Mouse (Mus musculus) forebrain, embryonic 15.5 days (tissue): Measurements from ENCODE around the gene Fth1. TPM values are rescaled to one million over a fixed set of nuclear protein-coding genes. Genes with fewer than 3 reads are reported as not detected.
"Not testable (repeated sequence)": the region's sequence is repeated elsewhere in the genome, so short reads cannot be mapped to it uniquely, and the experiment has no call there.

Experiments
- ATAC-seq: fragments of 200-750 bp; cut with Nextera tagmentation; replicated peaks from 2 replicates; pipeline ENCODE4 v1.8.0; 2017; ENCODE audit warnings: mild to moderate bottlenecking, moderate TSS enrichment, moderate library complexity
- H3K27ac ChIP-seq: fragments of 300-500 bp; sonication (generic); replicated peaks from 2 replicates; pipeline ENCODE4 v1.5.1; 2015; ENCODE audit warnings: mild to moderate bottlenecking, inconsistent platforms
- H3K27me3 ChIP-seq: fragments of 300-500 bp; sonication (generic); 2 replicates; pipeline ENCODE4 v1.6.1; 2015; ENCODE audit warnings: inconsistent platforms
- H3K36me3 ChIP-seq: fragments of 300-500 bp; sonication (generic); 2 replicates; pipeline ENCODE4 v1.6.1; 2015; ENCODE audit warnings: mild to moderate bottlenecking, inconsistent platforms
- H3K4me1 ChIP-seq: fragments of 300-500 bp; sonication (generic); 2 replicates; pipeline ENCODE4 v1.6.1; 2015; ENCODE audit warnings: inconsistent platforms
- H3K4me2 ChIP-seq: fragments of 300-500 bp; sonication (generic); replicated peaks from 2 replicates; pipeline ENCODE4 v1.6.1; 2015; ENCODE audit warnings: mild to moderate bottlenecking, inconsistent platforms
- H3K4me3 ChIP-seq: fragments of 300-500 bp; sonication (generic); 2 replicates; pipeline ENCODE4 v1.5.1; 2015; ENCODE audit warnings: mild to moderate bottlenecking, inconsistent platforms
- H3K9ac ChIP-seq: fragments of 300-500 bp; sonication (generic); replicated peaks from 2 replicates; pipeline ENCODE4 v1.6.1; 2015; ENCODE audit warnings: mild to moderate bottlenecking, inconsistent platforms
- H3K9me3 ChIP-seq: fragments of 300-500 bp; sonication (generic); 2 replicates; pipeline ENCODE4 v1.6.1; 2016; ENCODE audit warnings: inconsistent platforms
- WGBS: fragments of 180-500 bp; shearing (Covaris S2); methylation state at CpG from one replicate; pipeline ENCODE4 v1.1.7; 2015; ENCODE audit warnings: mixed read lengths; 5-methylcytosine and 5-hydroxymethylcytosine counted together
- polyA plus RNA-seq: library from polyadenylated mRNA; unstranded; fragments of >200 nt; fragmentation: Nextera tagmentation; extraction: Ambion mirVana; gene quantifications from 2 replicates; pipeline ENCODE4 v1.2.1, GENCODE M21; 2015

The Fth1 gene
- polyA plus RNA-seq, 1 experiment from 2014 or later: 1,516 TPM

DNA sequence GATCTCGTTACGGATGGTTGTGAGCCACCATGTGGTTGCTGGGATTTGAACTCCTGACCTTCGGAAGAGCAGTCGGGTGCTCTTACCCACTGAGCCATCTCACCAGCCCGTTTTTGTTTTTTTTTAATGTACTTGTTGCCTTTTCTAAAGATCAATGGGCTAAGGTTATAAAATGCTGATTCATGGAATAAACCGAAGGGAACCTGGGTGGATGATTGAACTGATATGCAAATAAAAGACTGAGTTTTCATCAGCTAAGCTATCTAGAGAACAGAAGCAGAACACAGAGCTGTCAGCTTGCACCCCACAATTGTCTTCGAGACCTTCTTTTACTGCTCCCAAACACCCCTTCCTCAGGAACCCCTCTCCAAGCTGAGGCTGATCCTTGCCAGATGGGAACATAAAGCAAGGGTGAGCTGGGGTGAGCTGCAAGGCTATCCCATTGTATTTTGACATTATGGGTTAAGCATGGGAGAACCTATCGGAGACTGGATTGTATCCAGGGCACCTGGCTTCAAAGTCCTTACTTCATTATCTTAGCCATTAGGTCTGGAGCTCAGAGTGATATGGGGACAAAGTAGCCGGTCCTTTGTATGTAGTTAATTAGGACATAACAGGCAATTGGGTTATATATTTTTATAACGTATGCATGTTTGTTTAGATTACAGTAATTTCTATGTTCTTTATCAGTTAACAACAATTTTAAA is 12.2 kb upstream of the Fth1 start:
- H3K4me3 ChIP-seq: no peak overlapping the region
- no peaks in the 10 kb centered on the region for H3K36me3 ChIP-seq
- H3K4me2 ChIP-seq: no peak overlapping the region
- H3K9me3 ChIP-seq: no peaks in the 10 kb centered on the region
- no peak overlapping the region for H3K27ac ChIP-seq
- no peak for ATAC-seq
- H3K9ac ChIP-seq: no peak overlapping the region
- no peaks in the 10 kb centered on the region for H3K27me3 ChIP-seq
- H3K4me1 ChIP-seq: no peaks in the 10 kb centered on the region
- 84% methylated on average over 10 of the region's 10 CpGs for WGBS

DNA sequence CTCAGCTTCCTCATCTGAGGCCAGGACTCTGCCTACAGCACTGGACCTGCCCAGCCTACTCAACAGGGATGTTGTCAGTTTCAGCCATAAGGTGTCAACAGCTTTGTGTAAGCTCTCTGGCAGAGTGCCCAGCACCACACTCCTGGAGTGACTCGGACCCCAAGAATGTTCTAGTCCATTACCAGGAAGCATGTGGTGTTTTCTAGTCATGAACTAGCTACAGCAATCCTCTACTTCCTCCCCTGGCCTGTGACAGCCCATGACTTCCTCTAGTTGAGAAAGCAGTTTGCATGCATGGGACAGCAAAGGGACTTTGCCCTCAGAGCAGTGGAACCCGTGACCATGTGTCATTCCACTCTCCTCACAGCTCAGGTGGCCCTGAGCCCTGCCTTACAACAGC is 5.5 kb upstream of the Fth1 start:
- H3K4me3 ChIP-seq, H3K36me3 ChIP-seq, ATAC-seq, H3K4me1 ChIP-seq, H3K27me3 ChIP-seq, H3K9ac ChIP-seq, H3K27ac ChIP-seq, H3K4me2 ChIP-seq, H3K9me3 ChIP-seq: not testable (repeated sequence)
- 64% methylated on average over 2 of the region's 2 CpGs for WGBS

DNA sequence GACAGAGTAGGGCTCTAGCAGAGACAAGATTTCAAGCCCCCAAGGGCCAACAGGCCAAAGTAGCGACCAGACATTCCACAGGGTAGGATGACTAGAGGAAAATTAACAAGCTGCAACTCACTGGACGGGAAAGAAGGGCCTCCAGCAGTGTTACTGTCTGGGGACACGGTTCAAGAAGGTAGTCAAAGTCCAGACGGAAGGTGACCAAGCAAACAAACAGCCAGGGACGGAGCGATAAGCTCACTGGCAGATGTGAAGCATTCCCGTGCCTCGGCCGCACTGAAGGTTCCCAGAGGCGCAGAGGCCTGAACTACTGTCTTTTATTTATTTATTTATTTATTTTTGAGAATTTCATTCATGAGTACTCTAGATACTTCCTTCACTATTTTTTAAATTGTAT is 3.3 kb upstream of the Fth1 start:
- WGBS: 89% methylated on average over 10 of the region's 10 CpGs

DNA sequence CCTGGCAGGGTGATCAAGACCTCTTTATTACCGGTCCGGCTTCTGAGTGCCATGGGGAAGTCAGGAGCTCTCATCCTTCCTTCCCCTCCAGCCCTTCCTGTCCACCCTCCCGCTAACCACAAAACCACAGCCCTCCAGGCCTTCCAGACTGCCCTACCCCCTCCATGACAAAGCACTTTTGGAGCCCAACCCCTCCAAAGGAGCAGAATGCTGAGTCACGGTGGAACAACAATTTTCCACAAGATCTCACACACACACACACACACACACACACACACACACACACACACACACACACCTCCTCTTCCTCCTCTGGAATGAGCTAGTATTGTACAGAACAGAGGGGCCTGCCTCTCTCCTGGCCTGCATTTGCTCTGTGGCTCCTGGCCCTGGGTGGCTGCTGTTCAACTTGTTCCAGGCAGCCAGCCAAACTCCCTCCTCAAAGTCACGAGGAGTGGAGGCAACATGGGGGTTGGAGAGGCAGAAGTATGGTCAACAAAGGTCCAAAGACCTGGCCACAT is 1.9 kb upstream of the Fth1 start:
- Histone ChIP-seq H3K9me3 (no peaks in the 10 kb centered on the region), H3K27ac (no peak overlapping the region), H3K4me1 (peaks cover 18% of the 10 kb centered on the region), H3K4me3 (no peak overlapping the region), H3K9ac (no peak overlapping the region), H3K4me2 (no peak overlapping the region), H3K27me3 (no peaks in the 10 kb centered on the region), H3K36me3 (no peaks in the 10 kb centered on the region)
- no peak for ATAC-seq
- 64% methylated on average over 5 of the region's 5 CpGs for WGBS

More for the DNA sequence above, 3.3 kb upstream of the Fth1 start:
- Histone ChIP-seq H3K27me3 (no peaks in the 10 kb centered on the region), H3K27ac (no peak overlapping the region), H3K4me2 (no peak overlapping the region), H3K9me3 (no peaks in the 10 kb centered on the region), H3K36me3 (no peaks in the 10 kb centered on the region), H3K4me3 (no peak overlapping the region), H3K4me1 (peaks cover 14% of the 10 kb centered on the region), H3K9ac (no peak overlapping the region)
- ATAC-seq: no peak

DNA sequence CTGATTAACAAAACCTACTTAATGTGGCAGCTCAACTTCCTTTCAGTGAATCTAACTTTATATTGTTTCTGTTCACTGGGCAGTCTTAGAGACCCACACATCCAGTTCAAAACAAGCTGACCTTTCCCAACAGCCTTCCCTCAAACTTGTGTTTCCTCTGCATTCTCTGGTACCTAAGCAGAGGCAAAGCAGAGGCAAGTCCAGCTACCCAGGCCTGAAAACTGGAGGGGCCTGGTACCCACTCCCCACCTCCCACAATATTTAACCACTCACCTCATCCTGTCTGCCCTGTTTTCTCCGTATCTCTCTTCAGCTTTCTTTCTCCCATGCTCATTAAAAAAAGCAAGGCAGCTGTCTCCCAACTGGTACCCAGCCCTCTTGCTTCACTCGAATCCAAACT is 1.2 kb upstream of the Fth1 start:
- Histone ChIP-seq H3K9ac (no peak overlapping the region), H3K4me1 (peaks cover 25% of the 10 kb centered on the region), H3K4me3 (no peak overlapping the region), H3K4me2 (no peak overlapping the region), H3K27ac (no peak overlapping the region), H3K27me3 (no peaks in the 10 kb centered on the region), H3K36me3 (peaks cover under 1% of the 10 kb centered on the region), H3K9me3 (no peaks in the 10 kb centered on the region)
- 79% methylated on average over 2 of the region's 2 CpGs for WGBS
- no peak for ATAC-seq

DNA sequence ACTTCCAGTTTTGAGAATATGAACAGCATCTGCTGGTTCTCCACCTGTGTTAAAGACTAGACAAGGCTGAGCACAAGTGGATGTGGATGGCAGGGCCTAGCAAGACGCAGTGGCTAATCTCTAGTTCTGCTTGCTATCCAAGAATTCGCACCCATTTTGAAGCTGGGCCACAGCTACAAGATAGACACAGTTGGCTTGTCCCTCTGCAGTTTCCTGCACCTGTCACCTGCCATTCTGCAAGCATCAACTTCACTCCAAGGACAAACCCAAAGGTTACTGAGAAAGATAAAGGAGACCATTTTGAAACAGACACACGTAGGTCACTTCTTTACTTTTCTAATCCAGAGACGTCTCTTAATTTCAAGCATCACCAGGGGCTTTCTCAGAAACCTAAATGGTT is 1.2 kb downstream of the Fth1 start:
- H3K27ac ChIP-seq: peak overlapping the region; percentile 94
- peak overlapping the region; percentile 63 for H3K4me3 ChIP-seq
- H3K4me2 ChIP-seq: peak overlapping the region; percentile 59
- no peak for ATAC-seq
- no peaks in the 10 kb centered on the region for H3K9me3 ChIP-seq
- peak overlapping the region; percentile 51; the same call in 1 of the 2 replicates for H3K9ac ChIP-seq
- WGBS: 68% methylated on average over 4 of the region's 4 CpGs
- H3K4me1 ChIP-seq: peaks cover 31% of the 10 kb centered on the region
- H3K27me3 ChIP-seq: no peaks in the 10 kb centered on the region
- peaks cover 20% of the 10 kb centered on the region for H3K36me3 ChIP-seq

DNA sequence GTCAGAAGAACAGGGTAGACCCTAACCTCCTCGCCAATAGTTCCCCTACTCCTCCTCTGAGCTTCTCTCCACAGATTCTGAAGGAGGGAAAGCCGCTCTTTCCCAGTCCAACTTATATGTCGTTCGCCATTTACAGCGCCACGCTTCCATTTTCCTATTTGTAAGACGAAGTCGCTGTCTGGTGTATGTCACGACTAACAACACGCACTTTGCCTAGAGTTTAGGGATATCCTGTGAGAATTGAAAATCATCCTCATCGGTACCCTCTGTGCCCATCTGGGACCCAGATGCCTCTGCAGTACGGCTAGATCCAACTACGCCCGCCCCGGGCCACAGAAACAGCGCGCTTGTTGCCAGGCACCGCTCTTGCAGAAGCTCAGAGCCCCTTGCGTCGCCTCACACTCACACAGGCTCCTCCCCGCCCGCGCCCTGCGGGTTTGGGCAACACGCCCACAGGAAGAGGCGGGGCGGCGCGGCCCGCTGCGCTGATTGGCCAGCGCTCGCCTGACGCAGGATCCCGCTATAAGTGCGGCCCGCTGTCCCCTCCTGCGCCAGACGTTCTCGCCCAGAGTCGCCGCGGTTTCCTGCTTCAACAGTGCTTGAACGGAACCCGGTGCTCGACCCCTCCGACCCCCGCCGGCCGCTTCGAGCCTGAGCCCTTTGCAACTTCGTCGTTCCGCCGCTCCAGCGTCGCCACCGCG is 1.9 kb downstream of the Fth1 start:
- H3K9me3 ChIP-seq: no peaks in the 10 kb centered on the region
- peak overlapping the region; percentile 94 for H3K27ac ChIP-seq
- no peaks in the 10 kb centered on the region for H3K27me3 ChIP-seq
- H3K4me3 ChIP-seq: peak overlapping the region; percentile 63
- peak overlapping the region; percentile 83 for H3K9ac ChIP-seq
- peak; percentile 99 for ATAC-seq
- WGBS: under 1% methylated on average over 59 of the region's 59 CpGs
- H3K36me3 ChIP-seq: peaks cover 20% of the 10 kb centered on the region
- H3K4me2 ChIP-seq: peak overlapping the region; percentile 59
- H3K4me1 ChIP-seq: peaks cover 31% of the 10 kb centered on the region

DNA sequence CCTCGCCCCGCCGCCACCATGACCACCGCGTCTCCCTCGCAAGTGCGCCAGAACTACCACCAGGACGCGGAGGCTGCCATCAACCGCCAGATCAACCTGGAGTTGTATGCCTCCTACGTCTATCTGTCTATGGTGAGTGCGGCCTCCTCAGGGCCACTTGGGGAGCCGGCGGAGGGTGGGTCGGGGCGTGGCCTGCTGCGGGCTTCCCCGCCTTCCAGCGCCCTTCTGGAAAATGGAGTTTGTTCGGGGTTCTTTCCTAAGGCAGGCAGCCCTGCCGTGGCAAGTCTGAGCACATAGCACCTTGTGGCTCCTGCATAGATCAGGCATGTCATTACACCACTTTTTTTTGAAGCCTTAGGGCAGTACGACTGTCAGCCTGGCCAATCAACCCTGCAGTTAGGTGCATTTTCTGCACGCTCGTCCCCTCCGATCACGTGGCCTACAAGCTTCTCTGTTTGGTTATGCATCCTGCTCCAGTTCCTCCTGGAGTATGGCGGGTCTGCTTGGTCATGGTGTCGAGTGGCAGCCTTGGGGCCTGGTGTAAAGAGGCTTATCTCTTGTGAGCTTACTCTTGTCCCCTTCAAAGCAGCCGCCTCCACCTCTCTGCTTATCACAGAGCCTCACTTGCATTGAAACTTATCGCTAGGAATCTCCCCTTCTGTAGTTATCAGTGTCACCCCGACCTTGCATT is 2.6 kb downstream of the Fth1 start:
- Histone ChIP-seq H3K9ac (peak overlapping the region; percentile 83), H3K4me2 (peak overlapping the region; percentile 59), H3K4me1 (peaks cover 31% of the 10 kb centered on the region), H3K4me3 (peak overlapping the region; percentile 63), H3K9me3 (no peaks in the 10 kb centered on the region), H3K36me3 (peaks cover 20% of the 10 kb centered on the region), H3K27ac (peak overlapping the region; percentile 94), H3K27me3 (no peaks in the 10 kb centered on the region)
- ATAC-seq: peak; percentile 78
- under 1% methylated on average over 31 of the region's 31 CpGs for WGBS

DNA sequence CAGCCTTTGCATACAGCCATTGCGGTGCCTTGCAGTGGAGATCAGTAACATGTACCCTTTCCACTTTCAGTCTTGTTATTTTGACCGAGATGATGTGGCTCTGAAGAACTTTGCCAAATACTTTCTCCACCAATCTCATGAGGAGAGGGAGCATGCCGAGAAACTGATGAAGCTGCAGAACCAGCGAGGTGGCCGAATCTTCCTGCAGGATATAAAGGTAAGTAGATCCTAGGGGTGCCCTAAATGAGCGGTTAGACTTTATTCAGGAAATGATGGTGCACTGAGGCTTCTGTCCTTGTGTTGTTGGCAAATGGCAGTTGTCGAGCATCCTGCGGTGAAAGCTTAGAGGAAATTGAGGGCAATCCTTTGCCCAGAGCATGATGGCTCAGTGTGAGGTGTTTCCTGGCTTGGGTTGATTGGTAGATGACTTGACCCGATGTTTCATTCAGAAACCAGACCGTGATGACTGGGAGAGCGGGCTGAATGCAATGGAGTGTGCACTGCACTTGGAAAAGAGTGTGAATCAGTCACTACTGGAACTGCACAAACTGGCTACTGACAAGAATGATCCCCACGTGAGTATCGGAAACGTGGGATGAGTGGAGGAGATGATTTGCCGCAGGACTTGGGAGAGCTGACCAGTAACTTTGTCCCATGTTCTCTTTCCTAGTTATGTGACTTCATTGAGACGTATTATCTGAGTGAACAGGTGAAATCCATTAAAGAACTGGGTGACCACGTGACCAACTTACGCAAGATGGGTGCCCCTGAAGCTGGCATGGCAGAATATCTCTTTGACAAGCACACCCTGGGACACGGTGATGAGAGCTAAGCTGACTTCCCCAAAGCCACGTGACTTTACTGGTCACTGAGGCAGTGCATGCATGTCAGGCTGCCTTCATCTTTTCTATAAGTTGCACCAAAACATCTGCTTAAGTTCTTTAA is 4.0 kb downstream of the Fth1 start:
- no peaks in the 10 kb centered on the region for H3K27me3 ChIP-seq
- ATAC-seq: no peak
- peaks cover 28% of the 10 kb centered on the region for H3K4me1 ChIP-seq
- 93% methylated on average over 20 of the region's 20 CpGs for WGBS
- H3K27ac ChIP-seq: no peak overlapping the region
- peak overlapping the region; percentile 63 for H3K4me3 ChIP-seq
- H3K9me3 ChIP-seq: no peaks in the 10 kb centered on the region
- no peak overlapping the region for H3K9ac ChIP-seq
- H3K36me3 ChIP-seq: peaks cover 20% of the 10 kb centered on the region
- peak overlapping the region; percentile 59 for H3K4me2 ChIP-seq

DNA sequence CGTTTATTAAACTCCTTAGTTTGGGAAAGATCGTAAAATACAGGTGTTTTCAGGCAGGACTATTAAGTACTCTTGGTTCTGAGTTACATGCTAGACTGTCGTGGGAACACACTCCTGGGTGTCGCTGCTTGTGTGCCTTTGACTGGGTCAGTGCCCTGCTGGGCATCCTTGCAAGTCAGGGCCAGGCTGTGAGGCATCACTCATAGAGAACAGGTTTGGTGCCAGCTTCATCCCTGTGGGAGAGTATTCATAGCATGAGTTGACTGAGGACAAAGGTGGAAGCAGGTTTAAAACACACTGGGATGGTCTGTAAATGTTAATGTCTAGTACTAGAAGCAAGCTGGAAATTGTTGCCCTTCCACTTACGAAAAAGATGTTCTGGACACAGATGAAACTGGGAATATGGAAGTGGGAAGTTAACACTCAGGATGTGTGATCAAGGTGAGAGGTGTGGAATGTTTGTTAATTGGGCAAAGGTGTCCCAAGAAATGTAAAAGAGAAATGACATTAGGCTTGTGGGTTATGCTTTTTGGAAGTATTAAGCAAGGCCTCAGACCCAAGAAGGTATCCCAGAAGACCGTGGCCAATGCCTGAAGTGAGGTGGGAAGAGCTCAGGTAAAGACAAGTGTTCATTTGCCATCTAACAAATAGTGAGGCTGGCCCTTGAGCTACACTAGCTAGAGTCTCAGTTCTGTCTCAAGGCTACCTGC is 4.9 kb downstream of the Fth1 start:
- 93% methylated on average over 6 of the region's 6 CpGs for WGBS
- Histone ChIP-seq H3K9me3 (no peaks in the 10 kb centered on the region), H3K4me1 (peaks cover 28% of the 10 kb centered on the region), H3K27ac (no peak overlapping the region), H3K9ac (no peak overlapping the region), H3K27me3 (no peaks in the 10 kb centered on the region), H3K4me2 (no peak overlapping the region), H3K36me3 (peaks cover 20% of the 10 kb centered on the region), H3K4me3 (no peak overlapping the region)
- no peak for ATAC-seq

DNA sequence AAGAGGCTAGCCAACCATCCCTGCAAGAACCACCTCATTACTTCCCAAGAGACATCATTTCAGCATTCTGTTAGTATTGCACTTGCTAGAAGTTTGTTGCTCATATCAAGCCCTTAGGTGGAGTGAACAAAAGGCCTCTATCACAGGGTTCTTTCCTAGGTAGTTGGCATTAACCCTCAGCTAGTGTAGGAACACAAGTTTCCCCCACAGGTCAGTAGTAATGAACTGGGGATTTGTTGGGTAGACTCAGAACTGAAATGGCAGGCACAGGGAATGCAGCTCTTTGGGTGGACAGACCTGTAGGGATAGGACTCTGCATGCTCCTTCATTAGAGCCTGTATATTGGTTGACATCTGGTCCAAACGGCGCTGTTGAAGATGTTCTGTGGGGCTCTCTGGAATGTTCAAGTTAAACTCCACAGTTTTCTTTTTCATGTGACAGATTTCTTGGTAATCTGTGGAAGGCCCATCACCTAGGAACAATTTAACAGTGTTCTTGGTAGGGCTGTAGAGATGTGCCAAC is 5.6 kb downstream of the Fth1 start:
- Histone ChIP-seq H3K9me3 (no peaks in the 10 kb centered on the region), H3K4me3 (no peak overlapping the region), H3K4me1 (peaks cover 28% of the 10 kb centered on the region), H3K4me2 (no peak overlapping the region), H3K27me3 (no peaks in the 10 kb centered on the region), H3K36me3 (peaks cover 20% of the 10 kb centered on the region), H3K9ac (no peak overlapping the region), H3K27ac (no peak overlapping the region)
- ATAC-seq: no peak
- 91% methylated on average over 2 of the region's 2 CpGs for WGBS
